Mouse (Mus musculus) layer of hippocampus, adult 9-11 months (tissue): ENCODE results near the gene Mdga1.

Experiments used
- DNase-seq: peaks from one replicate; pipeline ENCODE4 v3.0.0; 2022

Mdga1 gene

DNA sequence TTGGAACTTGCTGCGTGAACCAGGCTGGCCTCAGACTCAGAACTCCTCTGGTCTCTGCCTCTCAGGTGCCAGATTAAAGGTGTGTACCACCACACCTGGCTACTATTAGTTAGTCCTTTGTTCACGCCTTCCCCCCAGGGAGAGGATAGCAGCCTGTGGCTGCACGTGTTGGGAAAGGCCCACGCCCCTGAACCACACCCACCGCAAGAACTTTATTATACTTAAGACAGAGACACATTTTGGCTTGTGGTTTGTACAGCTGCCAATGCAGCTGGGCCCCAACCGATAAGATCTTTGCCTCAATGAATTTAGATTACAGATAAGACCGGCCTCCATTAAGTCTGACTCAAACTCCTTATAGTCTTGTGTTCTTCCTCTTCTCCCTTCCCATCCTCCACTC lies 10.0 kb upstream of the Mdga1 start:
- no peak for DNase-seq

DNA sequence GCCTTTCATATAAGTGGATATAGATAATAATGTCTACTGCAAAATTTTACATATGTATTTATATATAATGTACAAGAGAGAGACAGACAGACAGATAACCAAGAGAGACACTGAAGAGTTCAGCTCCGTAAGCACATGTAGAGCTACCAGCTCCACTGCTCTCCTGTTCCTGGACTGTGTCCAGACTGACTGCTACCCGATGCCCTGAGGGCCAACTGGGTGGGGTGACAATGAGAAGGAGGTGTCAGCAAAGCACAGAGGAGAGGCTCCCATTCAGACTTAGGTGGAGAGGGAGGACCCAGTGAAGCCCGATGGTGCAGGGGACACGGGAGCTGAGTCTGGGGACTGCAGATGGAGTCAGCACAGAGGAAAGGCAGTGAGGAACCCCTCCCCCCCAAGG lies 9.1 kb upstream of the Mdga1 start:
- no peak for DNase-seq

DNA sequence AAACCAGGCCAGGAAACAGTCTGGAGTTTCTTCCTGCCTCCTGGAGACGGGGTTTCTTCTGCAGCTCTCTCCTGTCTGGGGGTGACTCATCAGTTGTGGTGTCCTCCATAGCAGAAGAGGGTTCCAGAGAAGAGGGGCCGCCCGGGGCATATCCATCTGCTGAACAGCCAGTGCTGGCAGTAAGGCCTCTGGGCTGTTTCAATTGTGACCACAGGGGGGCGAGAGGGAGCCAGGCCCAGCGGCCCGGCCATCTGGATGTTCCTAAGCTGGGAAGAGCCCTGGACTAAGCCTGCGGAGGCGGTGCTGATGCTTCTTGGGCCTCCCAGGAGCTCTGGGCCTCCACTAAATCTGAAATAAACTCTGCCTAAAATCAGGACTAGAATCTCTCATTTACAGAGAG lies 5.8 kb upstream of the Mdga1 start:
- peak; percentile 81 for DNase-seq

- no peak for DNase-seq
Observed at GRCm38 (mm10) chr17:29973226-29973625, 3.3 kb upstream of the Mdga1 start.

DNA sequence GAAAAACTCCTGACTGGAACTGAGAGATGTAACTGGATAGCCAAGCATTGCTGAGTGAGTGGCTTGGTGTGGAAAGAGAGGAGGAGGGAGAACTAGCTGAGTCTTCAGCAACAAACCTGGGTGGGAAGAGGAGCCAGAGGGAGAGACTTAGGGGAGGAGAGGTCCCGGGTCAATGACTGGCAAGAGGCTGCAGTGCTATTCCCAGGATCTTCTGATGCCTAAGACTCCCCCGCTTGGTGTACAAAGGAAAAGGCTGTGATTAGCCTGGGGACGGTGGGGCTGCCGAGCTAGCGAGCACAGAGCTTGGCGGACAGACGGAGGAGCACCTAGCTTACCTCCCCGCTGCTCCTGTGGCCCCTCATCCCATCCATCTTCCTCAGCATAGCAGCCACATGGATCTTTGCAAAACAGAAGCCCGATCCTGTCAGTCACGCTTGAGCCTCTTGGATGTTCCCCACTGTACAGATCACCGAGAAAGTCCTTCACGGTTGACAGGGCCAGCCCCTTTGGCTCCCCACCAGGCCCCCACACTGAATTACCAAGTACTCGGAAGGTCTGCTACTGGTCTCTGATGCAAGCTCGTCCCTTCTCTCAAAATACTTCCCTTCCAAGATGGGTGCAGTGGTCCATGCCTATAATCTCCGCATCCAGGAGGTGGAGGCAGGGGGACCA lies 2.0 kb upstream of the Mdga1 start:
- no peak for DNase-seq

DNA sequence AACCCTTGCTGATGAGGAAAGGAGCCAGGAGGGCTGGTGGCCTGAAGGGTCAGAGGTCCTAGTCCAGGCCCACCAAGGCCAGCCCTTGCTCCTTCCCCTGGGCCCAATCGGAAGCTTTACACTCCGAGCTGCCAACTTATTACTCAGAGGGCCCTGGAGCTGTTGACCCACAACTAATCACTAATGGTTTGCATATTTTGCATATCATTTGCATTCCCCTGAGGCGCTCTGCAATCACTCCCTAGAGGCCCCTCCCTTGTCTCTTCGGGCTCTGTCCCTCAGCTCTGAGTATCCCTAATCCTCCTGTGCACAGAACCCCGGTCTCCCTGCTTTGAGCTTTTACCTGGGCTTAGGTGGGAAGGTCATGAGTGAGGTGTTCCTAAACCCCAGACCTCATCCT lies 4.4 kb downstream of the Mdga1 start:
- no peak for DNase-seq

- no peak for DNase-seq
Observed at GRCm38 (mm10) chr17:29963730-29964259, 6.1 kb downstream of the Mdga1 start.

DNA sequence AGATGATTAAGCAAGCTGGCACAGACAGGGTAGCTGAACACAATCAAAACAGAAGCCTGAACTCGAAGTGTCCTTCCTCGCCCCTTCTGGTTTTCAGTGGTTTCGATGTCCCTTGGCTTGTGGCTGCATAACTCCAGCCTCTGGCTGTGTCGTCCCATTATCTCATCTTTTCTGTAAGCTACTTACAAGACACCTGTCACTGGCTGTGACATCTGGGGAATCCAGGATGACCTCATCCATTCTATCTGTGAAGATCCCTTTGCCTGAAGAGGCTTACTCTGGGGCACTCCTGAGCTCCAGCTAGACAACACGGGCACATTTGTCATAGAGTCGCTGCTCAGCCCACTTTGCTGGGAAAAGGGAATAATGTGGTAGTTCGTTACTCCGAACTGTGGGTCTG lies 14.0 kb downstream of the Mdga1 start:
- no peak for DNase-seq

DNA sequence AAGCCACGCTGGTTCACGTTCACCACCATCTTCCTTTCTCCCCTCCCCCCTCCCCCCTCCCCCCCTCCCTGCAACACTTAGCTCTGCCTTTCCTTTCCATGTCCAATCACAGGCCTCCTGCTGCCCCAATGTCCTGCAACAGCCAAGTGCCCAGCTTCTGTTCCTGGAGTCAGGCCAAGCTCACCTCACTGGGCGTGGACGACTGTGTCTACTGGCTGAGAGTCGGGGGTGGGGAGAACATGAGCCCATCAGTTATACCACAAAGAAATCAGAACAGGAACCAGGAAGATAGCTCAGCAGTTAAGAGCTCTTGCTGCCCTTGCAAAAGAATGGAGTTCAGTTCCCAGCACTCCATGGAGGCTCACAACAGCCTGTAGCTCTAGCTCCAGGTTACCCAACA lies 15.6 kb downstream of the Mdga1 start:
- DNase-seq, result no peak

DNA sequence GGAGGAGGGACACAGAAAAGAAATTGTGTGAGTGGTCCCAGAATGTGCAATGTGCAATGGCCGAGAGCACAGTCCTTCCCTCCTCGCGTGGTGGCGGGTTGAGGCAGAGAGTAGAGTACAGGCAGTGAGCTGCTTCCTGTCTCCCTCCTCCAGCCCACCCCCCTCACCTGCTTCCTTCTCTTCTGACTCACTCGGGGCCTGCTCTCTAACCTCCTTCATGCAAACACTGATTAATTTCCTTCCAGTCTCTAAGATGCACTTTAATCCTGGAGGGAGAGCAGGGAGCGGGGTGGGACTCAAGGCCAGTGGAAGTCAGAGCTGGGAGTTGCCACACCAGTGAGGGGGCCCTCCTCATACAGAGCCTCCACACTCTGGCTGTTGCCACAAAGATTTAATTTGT lies 18.8 kb downstream of the Mdga1 start:
- no peak for DNase-seq

DNA sequence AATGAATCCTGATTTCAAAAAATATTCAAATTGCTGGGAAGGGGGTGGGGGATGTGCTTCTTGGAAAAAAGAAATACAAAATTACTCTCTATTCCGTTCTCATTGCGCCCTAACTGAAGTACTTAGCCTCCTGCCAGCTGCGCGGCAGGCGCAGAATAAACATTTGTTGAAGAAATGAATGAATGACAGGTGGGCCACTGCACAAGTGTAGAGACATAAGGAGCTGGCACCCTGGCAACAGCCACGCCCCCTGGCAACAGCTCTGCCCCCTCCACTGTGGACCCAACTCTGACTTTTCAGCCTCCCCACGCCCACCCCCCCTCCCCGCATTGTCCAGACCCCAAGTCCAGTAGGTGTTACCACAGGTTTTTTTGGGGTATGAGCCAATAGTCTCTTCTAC lies 19.3 kb downstream of the Mdga1 start:
- DNase-seq, result no peak

GRCm38 (mm10) chr17:29947271-29947714 lies 22.6 kb downstream of the Mdga1 start:
- no peak for DNase-seq

GRCm38 (mm10) chr17:29944376-29944775 lies 25.5 kb downstream of the Mdga1 start:
- no peak for DNase-seq

DNA sequence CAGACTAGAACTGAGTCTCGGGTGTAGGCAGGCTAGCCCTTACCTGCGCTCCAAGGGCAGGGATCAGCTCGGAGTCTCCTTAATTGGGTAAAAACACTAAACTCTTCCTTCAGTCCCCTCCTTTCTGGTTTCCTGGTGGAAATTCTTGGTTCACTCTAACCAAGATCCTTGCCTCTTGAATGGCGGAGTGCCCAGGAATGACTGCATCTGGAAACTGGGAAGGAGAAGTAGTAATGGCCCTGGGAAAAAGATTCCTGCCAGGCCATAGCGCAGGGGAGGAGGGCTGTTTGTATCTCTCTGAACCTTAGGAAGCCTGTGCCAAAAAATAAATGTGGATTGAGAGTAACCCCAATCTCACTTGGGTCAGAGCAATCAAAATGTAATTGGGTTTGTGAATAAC lies 30.9 kb downstream of the Mdga1 start:
- no peak for DNase-seq

GRCm38 (mm10) chr17:29937350-29937781 lies 32.5 kb downstream of the Mdga1 start:
- no peak for DNase-seq

- no peak for DNase-seq
Observed at GRCm38 (mm10) chr17:29934133-29934851, 35.6 kb downstream of the Mdga1 start.

DNA sequence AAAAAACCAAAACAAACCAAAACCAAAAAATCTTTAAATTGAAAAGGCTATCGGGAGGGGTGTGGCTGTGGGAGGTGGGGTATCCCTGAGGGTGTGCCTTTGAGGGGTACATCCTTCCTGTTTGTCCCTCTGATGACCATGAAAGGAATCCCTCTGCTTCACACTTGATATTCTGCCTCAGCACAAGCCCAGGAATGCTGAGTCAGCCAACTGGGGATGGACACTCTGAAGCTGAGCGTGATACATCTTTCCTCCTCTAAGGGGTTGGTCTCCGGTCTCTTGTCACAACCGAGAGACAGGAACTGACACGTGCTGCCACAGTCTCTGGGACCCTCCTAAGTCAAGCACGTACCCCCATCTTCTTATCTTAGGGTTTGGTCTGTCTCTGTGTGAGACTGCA lies 37.1 kb downstream of the Mdga1 start:
- no peak for DNase-seq

- no peak for DNase-seq
Observed at GRCm38 (mm10) chr17:29931224-29931945, 38.5 kb downstream of the Mdga1 start.

DNA sequence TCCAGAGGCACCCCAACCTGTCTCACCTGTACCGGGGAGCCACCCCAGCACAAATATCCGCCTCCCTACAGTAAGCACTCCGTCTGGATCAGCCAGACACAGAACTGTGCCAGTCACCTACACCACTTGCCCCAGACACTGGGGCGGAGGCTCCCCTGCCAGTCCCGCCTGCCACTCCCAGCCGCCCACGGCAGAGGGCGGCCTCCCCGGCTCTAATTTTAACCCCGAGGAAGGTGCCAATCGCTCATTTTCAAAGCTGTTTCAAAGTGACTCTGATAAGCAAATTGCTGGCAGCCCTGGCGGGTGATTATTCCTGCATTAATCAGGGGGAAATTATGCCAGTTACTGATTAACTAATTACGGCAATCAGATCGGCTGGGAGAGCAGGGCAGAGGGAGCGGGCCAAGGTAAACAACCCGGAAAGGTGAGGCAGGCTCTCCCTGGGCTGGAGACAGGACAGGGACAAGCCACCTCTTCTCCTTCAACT lies 41.1 kb downstream of the Mdga1 start:
- peak; percentile 66 for DNase-seq

DNA sequence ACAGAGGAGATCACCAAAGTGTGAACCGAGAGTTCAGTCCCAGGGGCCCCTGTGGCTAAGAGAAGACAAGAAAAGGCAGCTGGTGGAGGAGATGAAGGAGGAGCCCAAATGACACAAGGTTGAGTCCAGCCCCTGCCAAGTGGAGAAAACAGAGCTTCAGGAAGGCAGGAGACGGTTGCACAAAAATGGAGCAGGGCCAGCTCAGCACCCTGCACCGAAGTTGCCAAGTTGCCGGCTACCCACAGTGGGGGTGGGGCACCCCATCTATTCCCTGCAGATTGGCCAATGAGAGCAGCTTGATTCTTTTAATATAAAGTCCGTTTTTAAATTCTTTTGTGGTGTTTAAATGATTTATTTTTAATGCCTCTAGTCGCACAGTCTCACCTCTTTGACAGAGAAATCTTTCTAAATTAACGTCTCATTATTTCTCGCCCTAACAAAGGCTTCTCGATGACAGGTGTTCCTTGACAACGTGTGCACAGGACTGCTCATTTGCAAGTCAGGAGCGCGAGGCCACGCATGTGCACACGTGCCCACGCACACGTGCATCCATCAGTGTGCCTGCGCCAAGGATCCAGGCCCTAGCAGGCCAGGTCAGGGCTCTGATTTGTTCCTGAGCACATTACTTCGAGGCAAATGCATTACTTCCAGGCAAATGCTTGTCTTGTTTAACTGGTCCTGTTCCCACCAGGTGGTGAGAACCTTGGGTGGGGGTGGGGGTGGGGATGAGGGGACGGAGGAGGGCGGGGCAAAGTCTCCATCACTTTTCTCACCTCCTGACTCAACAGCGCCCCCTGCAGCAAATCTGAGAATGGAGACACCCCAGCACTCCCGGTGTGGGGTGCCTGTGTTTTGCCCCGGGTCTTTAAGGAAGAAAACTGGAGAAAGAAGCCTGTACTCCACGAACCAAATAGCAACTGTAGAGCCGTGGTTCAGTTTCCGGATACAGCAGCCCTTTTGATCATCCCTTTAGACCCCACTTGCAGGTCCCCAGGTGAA lies 44.0 kb downstream of the Mdga1 start:
- no peak for DNase-seq

GRCm38 (mm10) chr17:29920089-29920488 lies 49.8 kb downstream of the Mdga1 start:
- DNase-seq, result no peak

GRCm38 (mm10) chr17:29919552-29919920 lies 50.4 kb downstream of the Mdga1 start:
- no peak for DNase-seq
